33 mouse cellular contexts compared by ENCODE assay signal in genomic region chr8:72267106-72267505, GRCm38 (mm10). TPM values are rescaled to one million over a fixed set of nuclear protein-coding genes. Genes with fewer than 3 reads are reported as not detected.
"Had no signal": no experiment of that assay in that cellular context is flagged by ENCODE, and none has a peak within 500 bp of the region (broad histone marks: within the 10 kb centered on the region; RNA-seq: fewer than 3 reads in every experiment).

No protein-coding gene starts in this region.

- ATAC-seq: intestine, embryonic 16.5 days had no signal

- H3K27ac ChIP-seq: limb, embryonic 12.5 days; limb, embryonic 15.5 days; liver, embryonic 15.5 days had no signal

- H3K4me3 ChIP-seq: layer of hippocampus, adult 2 months; limb, embryonic 12.5 days; limb, embryonic 15.5 days; liver, embryonic 15.5 days; lung, embryonic 15.5 days had no signal

- DNase-seq: kidney, adult 18-20 months; kidney, adult 9 months; kidney, postnatal 25 days; left cerebral cortex, postnatal 4 days; lung, adult 18-20 months; lung, postnatal 10 days; lung, postnatal 36 days; midbrain, embryonic 14.5 days; right cerebral cortex, adult 18-20 months; right cerebral cortex, postnatal 14 days; right cerebral cortex, postnatal 4 days; thymus, adult 18-20 months; thymus, postnatal 36 days had no signal

- H3K4me1 ChIP-seq: limb, embryonic 12.5 days; limb, embryonic 15.5 days; lung, embryonic 15.5 days had no signal

RNA-seq across cellular contexts. Expression of gene Gm11034, which starts 53.7 kb away (rescaled TPM):
- total RNA-seq: layer of hippocampus, adult 2 months; layer of hippocampus, postnatal 10 days; left cerebral cortex, adult 8-10 months; left cerebral cortex, postnatal 14 days; left cerebral cortex, postnatal 4 days; megakaryocyte-erythroid progenitor cell, adult 5-6 weeks; midbrain, postnatal 0 days had no signal
- polyA plus RNA-seq: intestine, embryonic 16.5 days; kidney, postnatal 0 days; large intestine, adult 2 months; limb, embryonic 12.5 days; limb, embryonic 15.5 days; liver, embryonic 11.5 days; liver, embryonic 15.5 days; lung, embryonic 15.5 days; midbrain, embryonic 11.5 days; midbrain, embryonic 14.5 days; midbrain, postnatal 0 days; neural tube, embryonic 11.5 days; neural tube, embryonic 14.5 days; stomach, embryonic 16.5 days; testis, adult 2 months; urinary bladder, adult 2 months had no signal
